Mouse (Mus musculus) heart, postnatal 4 days (tissue): ENCODE data around the gene Ttc28. TPM values are rescaled to one million over a fixed set of nuclear protein-coding genes. Genes with fewer than 3 reads are reported as not detected.

Experiments used
- DNase-seq: peaks from one replicate; pipeline ENCODE4 v3.0.0; 2021
- total RNA-seq, 2 experiments: library from RNA; stranded (reverse); gene quantifications; 2 replicates each; pipeline ENCODE4 v1.2.3; 2021

The Ttc28 gene
- total RNA-seq, 2 experiments from 2014 or later, result 29.3 to 29.9 TPM

GRCm38 (mm10) chr5:111138239-111138833, 258.7 kb downstream of the Ttc28 start:
- DNase-seq, result no peak

DNA sequence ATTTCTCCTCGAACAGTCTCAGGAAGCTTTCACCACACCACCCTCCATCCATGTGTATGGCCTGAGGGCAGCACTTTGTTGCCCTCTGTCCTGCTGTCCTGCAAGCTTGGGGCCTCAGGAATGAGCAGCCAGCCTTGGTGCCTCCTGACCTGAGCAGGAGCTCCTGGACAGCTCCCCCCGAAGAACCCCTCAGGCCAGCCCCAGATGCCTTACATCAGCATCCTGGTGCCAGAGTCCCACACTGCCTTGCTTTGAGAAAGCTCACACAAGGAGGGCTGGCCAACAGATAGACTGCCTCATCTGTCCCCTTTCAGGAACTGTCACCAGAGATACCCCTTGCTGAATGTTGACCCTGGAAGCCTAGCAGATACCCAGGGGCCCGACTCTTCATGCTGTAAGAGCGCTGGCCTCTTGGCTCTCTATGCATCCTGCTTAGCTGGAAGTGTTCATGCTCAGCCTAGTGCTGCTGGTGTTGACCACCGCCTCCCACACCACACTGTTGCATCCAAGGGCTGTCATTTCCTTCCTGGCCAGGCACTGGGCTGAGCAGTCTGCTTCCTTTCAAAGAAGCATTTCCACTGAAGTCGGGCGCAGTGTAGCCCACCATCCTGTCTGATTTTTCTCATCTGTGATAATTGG, 259.4 kb downstream of the Ttc28 start:
- peak; percentile 62 for DNase-seq

DNA sequence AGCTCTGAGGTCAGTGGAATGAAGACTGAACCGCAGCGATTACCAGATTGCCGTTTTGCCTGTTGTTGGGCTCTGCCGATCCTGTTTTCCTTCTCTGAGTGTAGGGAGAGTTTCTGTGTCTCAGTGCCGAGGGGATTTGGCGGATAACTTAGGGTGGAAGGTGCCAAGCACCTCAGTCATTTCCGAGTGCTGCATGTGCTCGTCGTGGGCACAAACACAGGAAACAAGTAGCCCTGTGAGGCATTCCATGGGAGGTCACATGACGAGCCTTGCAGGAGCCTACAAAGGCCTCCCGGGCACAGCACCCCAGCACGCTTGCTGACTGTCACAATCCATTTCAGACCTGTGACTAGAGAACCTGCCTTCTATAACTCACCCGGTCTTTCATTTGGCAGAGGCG, 260.0 kb downstream of the Ttc28 start:
- peak; percentile 32 for DNase-seq

- DNase-seq, result no peak
Observed at GRCm38 (mm10) chr5:111141139-111141885, 261.7 kb downstream of the Ttc28 start.

- DNase-seq, result no peak
Observed at GRCm38 (mm10) chr5:111142837-111143236, 263.2 kb downstream of the Ttc28 start.

DNA sequence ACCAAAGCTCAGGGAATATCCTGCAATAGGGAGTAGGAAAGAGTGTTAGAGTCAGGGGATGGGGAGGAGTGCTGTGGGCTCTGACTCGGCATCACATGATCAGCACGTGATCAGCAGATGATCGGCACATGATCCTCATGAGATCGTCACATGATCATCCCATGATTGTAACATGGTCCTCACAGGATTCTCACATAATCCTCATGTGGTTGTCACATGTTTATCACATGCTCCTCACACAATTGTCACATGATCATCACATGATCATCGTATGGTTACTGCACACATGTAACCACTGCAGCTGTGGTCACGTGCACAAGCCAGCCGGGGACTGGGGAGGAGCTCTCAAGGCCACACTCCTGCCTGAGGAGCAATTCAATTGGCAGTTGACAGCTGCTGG, 264.8 kb downstream of the Ttc28 start:
- no peak for DNase-seq

DNA sequence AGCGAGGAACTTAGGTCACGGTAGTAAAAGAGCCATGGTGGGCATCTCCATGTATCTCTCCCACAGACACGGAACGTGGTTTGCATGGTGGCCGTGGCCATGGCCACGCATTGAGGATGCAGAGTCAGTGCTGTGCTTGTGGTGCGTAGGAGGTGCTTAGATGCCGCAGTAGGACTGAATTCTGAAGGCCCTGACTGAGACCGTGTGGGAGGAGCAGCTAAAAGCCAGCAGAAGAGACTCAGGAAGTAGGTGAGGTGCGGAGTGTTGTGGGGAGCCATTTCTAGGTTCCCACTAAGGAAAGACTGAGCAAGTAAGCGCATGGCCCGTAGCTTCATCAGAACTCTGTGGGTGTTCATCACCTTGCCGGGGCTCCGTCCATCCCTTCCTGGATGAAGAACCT, 271.0 kb downstream of the Ttc28 start:
- no peak for DNase-seq

GRCm38 (mm10) chr5:111151882-111152759, 272.5 kb downstream of the Ttc28 start:
- no peak for DNase-seq

DNA sequence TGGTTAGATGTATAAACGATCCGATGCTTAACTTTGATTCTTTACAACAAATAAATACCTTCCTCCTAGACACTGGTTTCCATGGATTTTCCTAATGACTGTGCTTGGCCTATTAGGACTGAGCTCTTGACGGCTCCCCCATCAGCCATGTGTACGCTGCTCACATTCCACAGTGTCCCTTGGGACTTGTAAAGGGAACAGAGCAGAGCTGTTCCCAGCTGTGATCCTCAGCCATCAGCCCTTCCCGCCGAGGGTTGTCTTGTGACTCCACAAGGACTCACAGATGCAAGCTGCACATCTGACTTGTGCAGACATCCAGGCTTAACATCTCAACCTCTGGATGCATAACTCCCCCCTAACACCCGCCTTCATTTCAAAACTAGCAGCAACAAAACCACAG, 275.0 kb downstream of the Ttc28 start:
- peak; percentile 68 for DNase-seq

DNA sequence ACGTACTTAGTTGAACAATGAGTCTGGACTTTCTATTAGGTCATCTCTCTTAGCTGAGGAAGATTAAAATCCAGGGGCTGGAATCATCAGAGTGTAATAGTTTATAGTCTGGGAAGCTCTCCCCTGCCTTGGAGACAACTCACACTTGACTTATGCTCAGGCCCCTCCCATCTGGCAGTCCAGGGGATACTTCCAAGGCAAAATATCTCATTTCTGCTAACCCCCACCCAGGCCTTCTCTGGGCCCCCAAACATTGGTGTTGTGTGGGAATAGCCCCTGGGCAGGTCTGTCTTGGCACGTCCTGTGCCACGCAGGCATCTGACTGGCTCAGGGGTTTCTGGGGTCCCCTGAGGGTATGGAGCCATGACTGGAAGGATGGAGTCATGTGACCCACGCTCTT, 275.7 kb downstream of the Ttc28 start:
- DNase-seq, result no peak

DNA sequence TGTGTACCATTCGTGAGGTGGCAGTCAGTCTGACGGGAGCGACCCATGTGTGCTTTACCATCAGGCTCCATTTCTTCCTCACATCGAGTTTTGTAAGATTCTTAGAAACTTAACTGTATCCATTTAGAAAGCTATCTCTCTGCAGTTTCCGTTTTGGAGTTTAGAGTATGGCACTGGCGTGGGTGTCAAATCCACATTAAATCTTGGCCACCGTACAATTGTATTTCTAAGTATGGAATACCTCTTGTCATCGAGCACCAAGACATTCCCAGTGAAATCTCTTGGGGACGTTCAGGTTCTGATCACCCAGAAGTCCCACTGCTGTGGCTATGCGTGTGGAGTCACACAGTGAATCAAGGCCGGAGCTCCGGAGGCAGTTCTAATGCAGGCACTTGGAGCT, 276.3 kb downstream of the Ttc28 start:
- DNase-seq, result no peak

- no peak for DNase-seq
Observed at GRCm38 (mm10) chr5:111158266-111158665, 278.7 kb downstream of the Ttc28 start.

DNA sequence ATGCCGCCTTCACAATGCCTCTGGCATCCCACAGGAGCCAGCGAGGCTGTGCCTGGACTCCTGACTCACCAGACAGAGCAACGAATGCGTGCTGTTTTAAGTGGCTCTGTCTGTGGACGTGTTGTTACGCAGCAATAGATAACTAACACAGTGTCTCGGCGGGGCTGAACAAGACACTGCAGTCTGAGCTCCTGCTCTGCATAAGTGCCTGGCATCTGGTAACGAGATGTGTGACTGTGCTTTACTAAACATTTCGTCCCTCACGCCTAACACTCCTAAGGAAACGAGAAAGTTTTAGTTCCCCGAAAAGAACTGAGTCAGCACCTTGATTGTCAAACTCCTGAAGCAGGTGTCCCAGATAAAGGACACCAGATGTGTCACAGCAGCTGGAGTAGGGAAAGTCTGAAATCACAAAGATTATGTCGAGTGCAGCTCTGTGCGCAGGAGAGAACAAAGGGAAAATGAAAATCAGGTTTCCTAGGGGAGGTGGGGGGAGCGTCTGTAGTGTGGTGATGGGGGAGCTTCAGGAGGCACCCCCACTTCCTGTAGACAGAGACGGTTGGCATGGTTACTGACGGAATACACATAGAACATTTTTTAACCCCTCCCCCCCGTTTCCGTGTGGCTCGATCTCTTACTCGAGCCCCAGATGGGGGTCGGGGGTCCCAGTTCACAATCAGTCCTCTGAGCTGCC, 280.2 kb downstream of the Ttc28 start:
- no peak for DNase-seq

DNA sequence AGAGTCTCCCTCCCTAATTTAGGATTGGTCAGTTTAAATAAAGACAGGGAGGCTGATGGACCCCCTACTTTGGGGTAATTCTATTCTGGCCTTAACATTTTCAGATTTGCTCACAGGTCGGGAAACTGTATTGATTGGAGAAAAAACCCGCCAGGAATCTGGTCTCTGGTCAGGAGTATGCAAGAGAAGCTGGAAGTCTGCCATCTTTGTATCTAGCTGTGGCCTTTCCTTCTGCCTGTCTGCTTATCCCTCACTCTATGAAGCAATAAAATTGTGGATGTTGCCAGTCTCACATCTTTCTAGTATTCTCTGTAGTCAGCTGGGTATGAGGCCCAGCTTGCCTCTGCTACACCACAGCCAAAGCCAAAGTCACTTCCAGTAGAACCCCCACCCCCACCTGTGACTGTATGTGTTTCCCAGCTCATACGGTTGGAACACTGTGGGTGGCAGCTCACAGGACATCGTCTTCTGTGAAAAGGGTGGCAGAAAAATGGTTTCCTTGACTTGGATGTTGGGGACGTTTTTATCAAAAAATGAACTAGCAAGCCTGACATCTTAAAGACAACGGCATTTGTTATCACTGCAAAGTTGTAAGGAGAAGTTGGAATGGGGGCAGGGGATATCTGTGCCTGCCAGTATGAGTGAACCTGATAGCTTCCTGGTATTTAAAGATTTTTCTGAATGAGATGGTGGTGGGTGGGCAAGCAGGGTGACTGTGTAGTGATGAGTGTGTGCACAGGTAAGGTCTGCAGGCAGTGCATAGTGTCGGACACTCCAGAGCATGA, 281.7 kb downstream of the Ttc28 start:
- DNase-seq, result no peak

DNA sequence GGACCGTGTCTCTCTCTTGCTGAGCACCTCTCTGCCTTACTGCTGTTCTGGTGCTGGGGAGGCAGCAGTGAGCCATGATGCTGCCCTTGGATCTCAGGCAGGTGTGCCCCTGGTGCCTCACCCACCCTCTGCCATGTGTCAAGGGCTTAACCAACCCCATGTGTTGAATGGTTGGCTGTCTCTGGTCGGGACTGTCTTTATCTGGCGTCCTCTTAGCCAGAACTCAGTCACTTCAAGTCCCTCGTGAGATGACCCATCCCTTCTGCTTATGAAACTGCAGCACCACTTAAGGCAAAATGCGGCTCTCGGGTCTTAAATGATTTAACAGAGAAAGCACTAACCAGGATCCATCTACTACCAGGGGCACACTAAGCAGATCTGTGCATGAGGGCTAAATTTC, 283.3 kb downstream of the Ttc28 start:
- DNase-seq, result no peak

DNA sequence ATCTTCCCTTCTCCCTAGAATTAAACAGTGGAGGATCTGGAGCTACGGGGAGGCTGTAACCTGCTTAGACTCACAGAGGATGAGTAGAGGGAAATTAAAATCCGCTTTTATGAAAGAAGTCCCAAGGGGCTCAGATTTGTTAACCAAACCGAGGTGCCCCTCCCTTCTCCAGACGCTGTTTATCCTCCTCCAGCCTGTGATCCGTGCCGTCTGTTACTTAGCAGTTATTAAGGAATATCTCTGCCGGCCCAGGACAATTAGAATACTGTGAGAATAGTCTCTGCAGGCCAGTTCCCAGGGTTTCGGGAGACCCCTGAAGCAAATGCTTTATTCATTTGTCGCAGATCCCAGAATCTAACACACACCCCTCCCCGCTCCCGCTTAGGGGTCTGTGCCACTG, 283.8 kb downstream of the Ttc28 start:
- DNase-seq, result no peak

DNA sequence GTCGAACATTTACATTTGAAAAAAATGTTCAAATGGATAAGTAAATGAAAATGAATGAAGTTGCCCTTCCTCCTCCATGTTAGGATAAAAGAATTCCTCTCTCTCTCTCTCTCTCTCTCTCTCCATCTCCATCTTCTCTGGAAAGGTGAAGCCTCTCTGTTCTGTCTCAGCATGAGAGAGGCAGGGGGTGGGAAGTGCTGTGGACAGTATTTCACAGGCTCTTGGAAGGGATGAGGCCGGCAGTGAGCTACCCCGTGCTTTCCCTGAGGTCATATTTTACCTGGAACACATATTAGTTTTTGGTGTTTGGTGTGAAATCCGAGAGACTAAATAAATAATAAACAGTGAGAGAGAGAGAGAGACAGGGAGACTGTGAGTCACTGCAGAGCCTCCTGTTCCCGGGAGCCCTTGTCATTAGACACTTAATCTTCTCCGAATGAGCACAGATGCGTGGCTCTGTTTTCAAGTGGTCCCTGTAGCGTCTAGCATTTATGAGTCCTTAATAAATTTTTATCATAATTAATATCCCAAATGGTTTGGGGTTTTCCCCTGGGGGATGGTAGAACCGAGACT, 284.8 kb downstream of the Ttc28 start:
- no peak for DNase-seq

DNA sequence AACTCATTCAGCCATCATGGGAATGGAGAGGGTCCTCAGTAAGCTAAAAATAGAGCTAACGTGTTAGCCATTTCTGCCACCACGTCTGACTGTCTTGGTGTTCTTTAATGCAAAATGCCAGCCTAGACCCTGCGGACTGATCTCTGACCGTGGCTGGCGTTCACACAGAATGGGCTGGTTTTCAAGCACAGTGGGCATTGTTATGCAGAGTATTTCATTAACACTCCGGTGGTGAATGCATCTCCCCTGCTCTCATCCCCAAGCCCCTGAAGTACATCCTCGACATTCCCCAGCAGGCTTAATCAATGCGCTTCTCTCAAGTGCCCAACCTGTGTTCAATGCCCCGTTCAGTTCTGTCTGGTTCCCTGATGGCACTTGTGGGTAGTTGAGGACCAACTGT, 290.8 kb downstream of the Ttc28 start:
- DNase-seq, result no peak

DNA sequence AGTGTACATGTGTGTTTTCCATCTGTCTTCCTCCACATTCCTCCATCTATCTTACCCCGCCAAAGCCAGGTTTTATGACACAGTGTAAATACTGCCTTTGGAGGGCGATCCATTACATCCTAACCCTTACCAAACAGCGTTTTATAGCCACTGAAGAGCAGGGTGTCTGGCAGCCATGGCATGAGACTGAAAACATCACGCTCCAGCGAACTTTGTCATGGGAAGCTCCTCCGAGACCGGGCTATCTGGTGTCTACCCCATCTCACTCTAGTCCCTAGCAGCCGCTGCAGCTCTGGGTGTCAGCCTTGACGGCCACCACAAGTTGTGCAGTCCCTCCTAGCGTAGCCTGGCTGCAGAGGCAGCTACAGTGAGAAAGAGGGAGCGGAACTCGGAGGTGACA, 295.8 kb downstream of the Ttc28 start:
- no peak for DNase-seq

GRCm38 (mm10) chr5:111175842-111176241, 296.2 kb downstream of the Ttc28 start:
- DNase-seq, result no peak

DNA sequence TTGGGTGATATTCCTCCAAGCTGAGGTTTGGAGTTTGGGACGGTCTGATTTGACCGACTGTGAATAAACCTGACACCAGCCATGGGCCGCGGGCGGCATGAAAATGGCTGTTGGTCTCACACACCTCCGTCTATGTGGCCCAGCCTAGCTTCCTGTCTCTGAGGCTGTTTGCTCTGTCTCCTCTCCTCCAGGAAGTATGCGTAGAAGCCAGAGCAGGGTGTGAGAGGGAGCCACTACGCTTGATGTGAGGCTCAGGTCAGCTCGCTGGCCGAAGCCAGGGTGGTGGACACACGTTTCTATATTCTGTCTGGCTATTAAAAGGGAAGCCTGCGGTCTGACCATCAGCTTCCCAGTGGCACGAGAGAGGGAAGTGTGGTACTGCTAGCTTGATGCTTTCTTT, 296.8 kb downstream of the Ttc28 start:
- DNase-seq, result no peak
